Mouse (Mus musculus): ENCODE results near the gene Dync1i2. TPM values are rescaled to one million over a fixed set of nuclear protein-coding genes. Genes with fewer than 3 reads are reported as not detected.

Dync1i2 gene
- total and polyA plus RNA-seq, 3 experiments: 22.9 to 74.3 (median 38.6) TPM

DNA sequence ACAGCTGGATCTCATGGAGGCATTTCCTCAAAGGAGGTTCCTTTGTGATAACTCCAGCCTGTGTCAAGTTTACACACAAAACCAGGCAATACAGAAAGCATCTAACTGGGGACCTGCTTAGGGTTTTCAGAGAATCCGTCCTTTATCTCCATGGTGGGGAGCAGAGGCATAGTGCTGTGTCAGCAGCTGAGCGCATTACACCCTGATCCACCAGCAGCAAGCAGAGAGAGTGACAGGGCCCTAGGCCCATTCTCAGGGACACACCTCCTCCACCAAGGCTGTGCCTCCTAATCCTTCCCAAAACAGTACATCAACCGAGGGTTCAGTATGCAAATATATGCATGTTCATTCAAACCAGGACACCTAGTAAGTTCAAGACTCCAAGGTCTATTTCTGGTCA is 38.5 kb upstream of the Dync1i2 start:
- TF ChIP-seq IRF4 (IDR thresholded peaks at IDR 0.05; ENCODE audit: low read depth, low read length) (no peak), MAFK (IDR thresholded peaks at IDR 0.05; ENCODE audit: insufficient replicate concordance, low read length) (0 out of 2 replicates have a peak, but pooled peaks have one; percentile 12)
- DNase-seq (ENCODE audit: extremely low read depth): no peak

DNA sequence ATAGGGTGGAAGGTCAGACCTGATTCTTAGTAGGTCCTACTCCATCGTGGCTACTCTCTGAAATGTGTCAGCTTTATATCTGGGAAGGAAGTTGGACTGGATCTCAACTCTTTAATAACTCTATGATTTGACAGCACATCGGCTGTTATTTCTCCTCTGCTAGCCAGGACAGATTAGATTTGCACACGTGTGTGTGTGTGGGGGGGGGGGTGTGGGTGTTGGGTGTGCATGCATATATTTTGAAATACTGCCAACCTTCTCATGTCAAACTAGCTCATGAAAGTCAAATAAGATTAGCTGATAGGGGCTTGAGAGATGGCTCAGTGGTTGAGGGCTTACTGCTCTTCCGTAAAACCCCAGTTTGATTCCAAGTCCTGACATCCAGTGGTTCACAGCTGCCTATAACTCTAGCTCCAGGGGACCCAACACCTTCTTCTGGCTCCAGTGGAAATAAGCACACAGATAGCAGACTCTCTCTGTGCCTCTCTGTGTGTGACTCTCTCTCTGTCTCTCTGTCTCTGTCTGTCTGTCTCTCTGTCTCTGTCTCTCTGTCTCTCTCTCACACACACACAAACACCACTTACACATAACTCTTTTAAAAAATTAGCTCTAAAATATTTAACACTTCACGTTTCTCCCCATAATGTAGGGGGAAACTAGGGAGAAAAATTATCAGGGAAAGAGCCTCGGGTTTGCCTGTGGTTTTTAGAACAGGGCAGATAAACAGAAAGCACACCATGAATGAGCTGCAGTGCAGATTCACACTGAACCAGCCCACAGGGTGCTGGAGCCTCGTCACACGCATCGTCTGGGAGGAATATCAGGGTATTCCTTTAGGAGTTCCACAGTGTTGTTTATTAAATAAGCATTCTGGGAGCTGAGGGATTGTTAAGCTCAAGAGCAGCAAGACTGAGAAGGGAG is 34.9 kb upstream of the Dync1i2 start:
- H3K9me3 ChIP-seq (replicated peaks; ENCODE audit: low read length): no peaks in the 10 kb centered on the region
- H3K36me3 ChIP-seq (replicated peaks in 1 of 2; ENCODE audit: control insufficient read depth in 1 of 2, insufficient read depth in 1 of 2, low read length in 1 of 2): no peaks in the 10 kb centered on the region
- no peak overlapping the region for H3K27ac ChIP-seq (ENCODE audit: insufficient read depth, low read depth)
- H3K4me2 ChIP-seq (ENCODE audit: insufficient read depth, low read depth, poor library complexity, severe bottlenecking): no peak overlapping the region
- dilution Hi-C loops (cut with MboI; ENCODE audit: extremely low pct_ligation_motif_present, extremely low pct_unique_long_range_greater_than_20kb, low sequenced_read_pairs) (no loop called here), in situ Hi-C loops (cut with MboI; ENCODE audit: low pct_ligation_motif_present, low pct_unique_long_range_greater_than_20kb, low sequenced_read_pairs) (no loop called here)
- no peak overlapping the region for H3K9ac ChIP-seq (ENCODE audit: insufficient read depth, low read depth)
- no peak overlapping the region for H3K4me3 ChIP-seq (replicated peaks in 1 of 3; ENCODE audit: low read depth in 2 of 3, low read length in 2 of 3, poor library complexity in 1 of 3)
- peaks cover 0 to 16% of the 10 kb centered on the region in 2 experiments; a peak in 2 of 4 replicates for H3K4me1 ChIP-seq (ENCODE audit: control insufficient read depth in 1 of 2, insufficient read depth in 2 of 2)
- no peaks in the 10 kb centered on the region for H3K79me2 ChIP-seq (replicated peaks; ENCODE audit: control insufficient read depth, extremely low read depth, insufficient read depth, poor library complexity, severe bottlenecking)
- no peaks in the 10 kb centered on the region for H3K27me3 ChIP-seq (replicated peaks)
- no peak for TF ChIP-seq CHD1 (IDR thresholded peaks at IDR 0.05; ENCODE audit: low read depth, low read length)
- TF ChIP-seq SMC3 (IDR thresholded peaks at IDR 0.05; ENCODE audit: low read depth, low read length): no peak
- TF ChIP-seq SIN3A (IDR thresholded peaks at IDR 0.05; ENCODE audit: low read length): no peak
- no peak for TF ChIP-seq MYC (IDR thresholded peaks at IDR 0.05; ENCODE audit: low read depth, low read length)
- TF ChIP-seq POLR2AphosphoS2 (IDR thresholded peaks at IDR 0.05; ENCODE audit: low read depth, low read length): no peak
- no peak for TF ChIP-seq PAX5 (IDR thresholded peaks at IDR 0.05; ENCODE audit: low read length)
- TF ChIP-seq E2F4 (IDR thresholded peaks at IDR 0.05; ENCODE audit: insufficient replicate concordance, low read depth, low read length): no peak
- TF ChIP-seq MAZ (IDR thresholded peaks at IDR 0.05; ENCODE audit: low read depth, low read length): no peak
- TF ChIP-seq RCOR1 (conservative IDR thresholded peaks at IDR 0.05; ENCODE audit: low read depth, low read length): no peak
- no peak for TF ChIP-seq ETS1 (conservative IDR thresholded peaks at IDR 0.05; ENCODE audit: low read depth, low read length)
- TF ChIP-seq EP300 (IDR thresholded peaks at IDR 0.05; ENCODE audit: low read length): no peak
- no peak for TF ChIP-seq GABPA (IDR thresholded peaks at IDR 0.05; ENCODE audit: insufficient replicate concordance, low read depth, low read length)
- no peak for TF ChIP-seq RAD21 (IDR thresholded peaks at IDR 0.05; ENCODE audit: low read depth, low read length)
- no peak for TF ChIP-seq ZMIZ1 (IDR thresholded peaks at IDR 0.05; ENCODE audit: low read depth, low read length)
- no peak for TF ChIP-seq TBP (conservative IDR thresholded peaks at IDR 0.05; ENCODE audit: low read depth, low read length)
- TF ChIP-seq MEF2A (IDR thresholded peaks at IDR 0.05; ENCODE audit: borderline replicate concordance, low read depth, low read length): no peak
- TF ChIP-seq POLR2A (IDR thresholded peaks at IDR 0.05; ENCODE audit: low read depth, low read length): no peak
- no peak for DNase-seq (ENCODE audit: extremely low read depth)

More for the DNA sequence above, 38.5 kb upstream of the Dync1i2 start:
- in situ Hi-C loops (cut with MboI; ENCODE audit: low pct_ligation_motif_present, low pct_unique_long_range_greater_than_20kb, low sequenced_read_pairs) (no loop called here), dilution Hi-C loops (cut with MboI; ENCODE audit: extremely low pct_ligation_motif_present, extremely low pct_unique_long_range_greater_than_20kb, low sequenced_read_pairs) (no loop called here)
- H3K4me2 ChIP-seq (ENCODE audit: insufficient read depth, low read depth, poor library complexity, severe bottlenecking): no peak overlapping the region
- peaks cover 2 to 16% of the 10 kb centered on the region in 2 experiments; a peak in 2 of 4 replicates for H3K4me1 ChIP-seq (ENCODE audit: control insufficient read depth in 1 of 2, insufficient read depth in 2 of 2)
- no peaks in the 10 kb centered on the region for H3K9me3 ChIP-seq (replicated peaks; ENCODE audit: low read length)
- no peak overlapping the region for H3K9ac ChIP-seq (ENCODE audit: insufficient read depth, low read depth)
- H3K27me3 ChIP-seq (replicated peaks): no peaks in the 10 kb centered on the region
- H3K36me3 ChIP-seq (replicated peaks in 1 of 2; ENCODE audit: control insufficient read depth in 1 of 2, insufficient read depth in 1 of 2, low read length in 1 of 2): no peaks in the 10 kb centered on the region
- no peaks in the 10 kb centered on the region for H3K79me2 ChIP-seq (replicated peaks; ENCODE audit: control insufficient read depth, extremely low read depth, insufficient read depth, poor library complexity, severe bottlenecking)
- no peak overlapping the region for H3K4me3 ChIP-seq (replicated peaks in 1 of 3; ENCODE audit: low read depth in 2 of 3, low read length in 2 of 3, poor library complexity in 1 of 3)
- no peak overlapping the region for H3K27ac ChIP-seq (ENCODE audit: insufficient read depth, low read depth)
